Mouse (Mus musculus) embryonic facial prominence, embryonic 13.5 days (tissue): ENCODE measurements around the gene Gpn3. TPM values are rescaled to one million over a fixed set of nuclear protein-coding genes. Genes with fewer than 3 reads are reported as not detected.
A peak's percentile ranks its signal among the peaks of the same experiment; 100 is the strongest.
"Not testable (repeated sequence)": the region's sequence is repeated elsewhere in the genome, so short reads cannot be mapped to it uniquely, and the experiment has no call there.

ENCODE experiments used
- ATAC-seq: fragments of 200-750 bp; cut with Nextera tagmentation; 2 replicates; pipeline ENCODE4 v1.8.0; 2017; ENCODE audit warnings: low read depth; ENCODE audit not compliant: insufficient number of reproducible peaks, insufficient read depth, low FRiP score, low TSS enrichment
- H3K27ac ChIP-seq: fragments of 300-500 bp; sonication (generic); 2 replicates; pipeline ENCODE4 v1.5.1; 2015; ENCODE audit warnings: moderate library complexity, mild to moderate bottlenecking, inconsistent platforms
- H3K27me3 ChIP-seq: fragments of 300-500 bp; sonication (generic); 2 replicates; pipeline ENCODE4 v1.6.1; 2015; ENCODE audit warnings: mild to moderate bottlenecking, inconsistent platforms
- H3K36me3 ChIP-seq: fragments of 300-500 bp; sonication (generic); 2 replicates; pipeline ENCODE4 v1.6.1; 2015; ENCODE audit warnings: mild to moderate bottlenecking, inconsistent platforms
- H3K4me1 ChIP-seq: fragments of 300-500 bp; sonication (generic); 2 replicates; pipeline ENCODE4 v1.6.1; 2015; ENCODE audit warnings: inconsistent platforms
- H3K4me2 ChIP-seq: fragments of 300-500 bp; sonication (generic); 2 replicates; pipeline ENCODE4 v1.6.1; 2015; ENCODE audit warnings: moderate library complexity, mild to moderate bottlenecking, inconsistent platforms
- H3K4me3 ChIP-seq: fragments of 300-500 bp; sonication (generic); 2 replicates; pipeline ENCODE4 v1.5.1; 2015; ENCODE audit warnings: mild to moderate bottlenecking, inconsistent platforms
- H3K9ac ChIP-seq: fragments of 300-500 bp; sonication (generic); 2 replicates; pipeline ENCODE4 v1.6.1; 2015; ENCODE audit warnings: mild to moderate bottlenecking, inconsistent platforms
- H3K9me3 ChIP-seq: fragments of 300-500 bp; sonication (generic); 2 replicates; pipeline ENCODE4 v1.6.1; 2016; ENCODE audit warnings: inconsistent platforms
- WGBS: fragments of 180-500 bp; shearing (Covaris S2); methylation state at CpG from one replicate; pipeline ENCODE4 v1.1.7; 2015; ENCODE audit warnings: mixed read lengths; 5-methylcytosine and 5-hydroxymethylcytosine counted together
- polyA plus RNA-seq: library from polyadenylated mRNA; unstranded; fragments of >200 nt; fragmentation: Nextera tagmentation; extraction: Ambion mirVana; gene quantifications from 2 replicates; pipeline ENCODE4 v1.2.1, GENCODE M21; 2015

Gene Gpn3
- polyA plus RNA-seq, 1 experiment from 2014 or later, result 77.6 TPM

DNA sequence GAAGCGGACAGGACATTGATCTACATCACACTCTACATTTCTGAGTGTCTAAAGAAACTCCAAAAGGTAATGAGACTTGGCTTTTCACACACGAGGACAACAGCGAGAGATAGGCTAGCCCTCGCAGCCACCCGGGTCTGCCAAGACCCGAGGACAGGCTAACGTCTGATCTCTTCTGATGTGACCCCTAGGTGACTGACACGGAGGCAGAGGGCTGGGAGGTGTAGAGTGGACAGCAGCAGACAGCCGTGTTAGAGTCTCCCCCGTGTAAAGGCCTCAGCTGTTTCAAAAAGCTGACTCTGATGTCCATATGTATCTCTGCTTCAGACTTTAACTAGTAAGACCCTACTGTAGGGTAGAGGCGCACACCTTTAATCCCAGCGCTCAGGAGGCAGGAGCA, 31.7 kb downstream of the Gpn3 start:
- no peak overlapping the region for H3K27ac ChIP-seq
- H3K4me2 ChIP-seq, result no peak overlapping the region
- 93% methylated on average over 12 of the region's 12 CpGs for WGBS
- H3K9ac ChIP-seq, result no peak overlapping the region
- 0 out of 2 replicates have a peak, but pooled peaks cover 3% of the 10 kb centered on the region for H3K9me3 ChIP-seq
- H3K4me1 ChIP-seq, result no peaks in the 10 kb centered on the region
- peaks cover 78% of the 10 kb centered on the region for H3K36me3 ChIP-seq
- no peak overlapping the region for H3K4me3 ChIP-seq
- H3K27me3 ChIP-seq, result no peaks in the 10 kb centered on the region
- no peak for ATAC-seq

GRCm38 (mm10) chr5:122405537-122405936, 33.9 kb downstream of the Gpn3 start:
- H3K9ac ChIP-seq, result no peak overlapping the region
- 93% methylated on average over 10 of the region's 10 CpGs for WGBS
- H3K27me3 ChIP-seq, result no peaks in the 10 kb centered on the region
- 0 out of 2 replicates have a peak, but pooled peaks cover 3% of the 10 kb centered on the region for H3K9me3 ChIP-seq
- no peak overlapping the region for H3K4me2 ChIP-seq
- H3K4me1 ChIP-seq, result no peaks in the 10 kb centered on the region
- no peak for ATAC-seq
- no peak overlapping the region for H3K27ac ChIP-seq
- no peak overlapping the region for H3K4me3 ChIP-seq
- peaks cover 70% of the 10 kb centered on the region for H3K36me3 ChIP-seq

DNA sequence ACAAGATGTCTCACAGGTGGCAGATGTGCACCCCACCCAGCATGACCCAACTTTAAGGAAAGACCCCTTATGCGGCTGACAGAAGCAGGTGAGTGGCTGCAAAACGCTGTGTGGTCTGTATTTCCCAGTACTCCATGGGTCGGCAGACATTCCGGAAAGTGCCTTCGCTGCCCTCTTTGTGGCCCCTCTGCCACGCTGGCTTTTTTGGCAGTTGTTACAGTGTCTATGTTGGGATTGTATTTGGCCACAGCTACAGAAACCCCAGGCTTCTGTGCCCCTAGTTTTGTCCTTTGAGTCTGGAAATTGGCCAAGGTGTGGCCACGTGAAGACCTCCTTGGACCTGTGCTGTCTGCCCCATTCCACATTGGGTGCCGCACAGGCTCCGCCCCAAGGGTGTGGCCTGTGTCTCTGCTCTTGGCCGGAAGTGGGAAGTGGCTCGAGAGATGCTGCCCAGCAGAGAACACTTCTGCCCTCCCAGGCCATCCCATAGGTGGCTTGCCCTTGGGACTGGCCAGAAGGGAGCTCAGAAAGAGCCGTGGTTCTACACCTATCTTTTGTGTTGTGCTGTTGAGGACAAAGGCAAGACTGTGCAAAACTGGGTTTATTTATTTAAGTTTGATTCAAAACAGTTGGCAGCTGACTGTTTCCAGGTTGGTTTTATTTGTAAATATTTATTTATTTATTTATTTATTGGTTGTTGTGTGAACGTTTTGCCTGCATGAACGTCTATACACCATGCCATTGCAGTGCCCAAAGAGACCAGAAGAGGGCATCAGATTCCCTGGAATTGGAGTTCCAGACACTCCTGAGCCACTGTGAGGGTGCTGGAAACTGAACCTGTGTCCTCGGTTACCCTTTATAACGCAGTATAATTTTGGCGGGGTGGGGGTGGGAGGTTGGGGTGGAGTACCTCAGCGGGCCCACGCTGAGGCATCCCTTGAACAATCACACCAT, 38.3 kb downstream of the Gpn3 start:
- Histone ChIP-seq H3K36me3 (peaks cover 35% of the 10 kb centered on the region), H3K4me2 (no peak overlapping the region), H3K4me3 (no peak overlapping the region), H3K27ac (no peak overlapping the region), H3K27me3 (no peaks in the 10 kb centered on the region), H3K9ac (no peak overlapping the region), H3K9me3 (peaks cover 3% of the 10 kb centered on the region; the same call in 1 of the 2 replicates), H3K4me1 (no peaks in the 10 kb centered on the region)
- 86% methylated on average over 19 of the region's 19 CpGs for WGBS
- ATAC-seq, result no peak

DNA sequence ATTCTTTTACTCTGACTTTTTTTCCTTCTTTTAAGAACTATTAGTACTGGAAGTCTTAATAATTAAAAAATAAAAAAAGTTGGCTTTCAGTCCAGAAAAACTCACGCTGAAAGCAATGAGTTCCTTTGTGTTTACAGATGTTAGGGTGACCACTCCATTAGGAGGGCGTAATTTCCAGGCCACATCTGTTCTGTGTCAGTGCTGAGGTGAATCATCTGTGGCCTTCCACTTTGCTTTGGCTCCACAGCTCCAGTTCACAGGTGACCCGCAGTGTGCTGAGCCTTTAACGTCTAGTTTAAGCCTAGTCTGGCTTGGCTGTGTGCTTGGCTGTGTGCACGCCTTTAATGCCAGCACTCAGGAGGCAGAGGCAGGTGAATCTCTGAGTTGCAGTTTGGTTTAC, 40.2 kb downstream of the Gpn3 start:
- H3K4me2 ChIP-seq, result no peak overlapping the region
- peaks cover 15% of the 10 kb centered on the region for H3K36me3 ChIP-seq

GRCm38 (mm10) chr5:122412826-122413225, 41.1 kb downstream of the Gpn3 start:
- Histone ChIP-seq H3K27ac (no peak overlapping the region), H3K4me1 (no peaks in the 10 kb centered on the region), H3K9ac (no peak overlapping the region), H3K36me3 (0 out of 2 replicates have a peak, but pooled peaks cover 8% of the 10 kb centered on the region), H3K27me3 (no peaks in the 10 kb centered on the region), H3K4me2 (no peak overlapping the region), H3K9me3 (no peaks in the 10 kb centered on the region; the same call in 1 of the 2 replicates), H3K4me3 (no peak overlapping the region)
- WGBS, result 59% methylated on average over 6 of the region's 6 CpGs
- ATAC-seq, result no peak

More for the DNA sequence above, 40.2 kb downstream of the Gpn3 start:
- Histone ChIP-seq H3K4me1 (no peaks in the 10 kb centered on the region), H3K9me3 (no peaks in the 10 kb centered on the region; the same call in 1 of the 2 replicates), H3K9ac (no peak overlapping the region), H3K27ac (no peak overlapping the region), H3K27me3 (no peaks in the 10 kb centered on the region), H3K4me3 (no peak overlapping the region)
- 72% methylated on average over 5 of the region's 5 CpGs for WGBS
- ATAC-seq, result no peak

- ATAC-seq, result no peak
- 93% methylated on average over 5 of the region's 5 CpGs for WGBS
- Histone ChIP-seq H3K27ac (no peak overlapping the region), H3K9me3 (no peaks in the 10 kb centered on the region; the same call in 1 of the 2 replicates), H3K4me3 (no peak overlapping the region), H3K4me1 (no peaks in the 10 kb centered on the region), H3K27me3 (no peaks in the 10 kb centered on the region), H3K9ac (no peak overlapping the region), H3K36me3 (0 out of 2 replicates have a peak, but pooled peaks cover 8% of the 10 kb centered on the region), H3K4me2 (no peak overlapping the region)
These were observed 42.7 kb downstream of the Gpn3 start for GRCm38 (mm10) chr5:122414351-122414750.

DNA sequence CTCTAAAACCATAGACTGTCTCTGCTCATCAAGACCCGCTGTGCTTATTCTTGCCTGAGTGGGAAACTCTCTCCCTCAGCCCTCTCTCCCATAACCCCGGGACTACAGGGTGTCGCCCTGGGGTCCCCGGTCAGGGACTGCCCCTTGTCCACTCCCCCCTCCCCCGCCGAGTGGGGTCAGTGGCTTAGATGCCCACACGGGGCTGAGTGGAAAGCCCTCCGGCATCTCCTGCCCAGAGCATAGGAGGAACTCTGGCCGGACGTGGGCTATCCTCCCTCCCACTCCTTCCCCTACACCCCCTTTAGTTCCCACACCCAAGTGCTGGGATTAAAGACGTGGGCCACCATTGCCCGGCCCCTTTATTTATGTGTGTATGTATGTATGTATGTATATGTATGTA, 43.8 kb downstream of the Gpn3 start:
- Histone ChIP-seq H3K4me1 (no peaks in the 10 kb centered on the region), H3K4me3 (no peak overlapping the region), H3K4me2 (no peak overlapping the region), H3K27me3 (no peaks in the 10 kb centered on the region), H3K9me3 (no peaks in the 10 kb centered on the region; the same call in 1 of the 2 replicates), H3K27ac (no peak overlapping the region), H3K36me3 (no peaks in the 10 kb centered on the region), H3K9ac (no peak overlapping the region)
- ATAC-seq, result no peak
- WGBS, result 86% methylated on average over 12 of the region's 12 CpGs

- not testable (repeated sequence) for H3K9me3 ChIP-seq, H3K4me2 ChIP-seq, H3K27me3 ChIP-seq, H3K9ac ChIP-seq, ATAC-seq, H3K36me3 ChIP-seq, H3K27ac ChIP-seq, H3K4me3 ChIP-seq
- peaks cover 12% of the 10 kb centered on the region for H3K4me1 ChIP-seq
- WGBS, result 61% methylated on average over 4 of the region's 4 CpGs
These were observed 49.0 kb downstream of the Gpn3 start for GRCm38 (mm10) chr5:122420676-122421075.

- Histone ChIP-seq H3K4me3 (peak within 1 kb of the TSS; percentile 96), H3K9ac (peak within 1 kb of the TSS; percentile 98), H3K9me3 (no peaks in the 10 kb centered on the region), H3K27me3 (no peaks in the 10 kb centered on the region), H3K36me3 (peaks cover 5% of the 10 kb centered on the region; the same call in 1 of the 2 replicates), H3K27ac (peak within 1 kb of the TSS; percentile 94), H3K4me1 (peaks cover 12% of the 10 kb centered on the region), H3K4me2 (peak within 1 kb of the TSS; percentile 92)
- WGBS, result 21% methylated on average over 17 of the region's 17 CpGs
- ATAC-seq, result no peak
These were observed 49.8 kb downstream of the Gpn3 start, which contains the start of gene Anapc7 for GRCm38 (mm10) chr5:122421271-122422068. Gene Anapc7, plus strand, starts transcription at chr5:122421693.

- H3K36me3 ChIP-seq, result peaks cover 9% of the 10 kb centered on the region; the same call in 1 of the 2 replicates
- peak; percentile 75; the same call in 1 of the 2 replicates for ATAC-seq
- H3K27ac ChIP-seq, result peak overlapping the region; percentile 94
- no peaks in the 10 kb centered on the region for H3K9me3 ChIP-seq
- H3K4me1 ChIP-seq, result peaks cover 12% of the 10 kb centered on the region
- H3K4me3 ChIP-seq, result peak overlapping the region; percentile 96
- WGBS, result under 1% methylated on average over 73 of the region's 73 CpGs
- peak overlapping the region; percentile 92 for H3K4me2 ChIP-seq
- H3K9ac ChIP-seq, result peak overlapping the region; percentile 98
- no peaks in the 10 kb centered on the region for H3K27me3 ChIP-seq
These were observed 50.6 kb downstream of the Gpn3 start for GRCm38 (mm10) chr5:122422071-122422964.
